Mouse (Mus musculus) olfactory bulb, adult 2 months (tissue): ENCODE data around the gene Mon2. TPM values are rescaled to one million over a fixed set of nuclear protein-coding genes. Genes with fewer than 3 reads are reported as not detected.
"Not testable (repeated sequence)": the region's sequence is repeated elsewhere in the genome, so short reads cannot be mapped to it uniquely, and the experiment has no call there.

Experiments
- H3K27ac ChIP-seq: fragments of 200-500 bp; 2 replicates; pipeline ENCODE4 v1.5.1; 2012; ENCODE audit warnings: low read depth, low read length; ENCODE audit not compliant: insufficient read depth
- H3K4me1 ChIP-seq: fragments of 200-500 bp; 2 replicates; pipeline ENCODE4 v1.6.1; 2012; ENCODE audit warnings: low read length; ENCODE audit not compliant: control insufficient read depth, insufficient read depth
- H3K4me3 ChIP-seq: fragments of 200-500 bp; 2 replicates; pipeline ENCODE4 v1.5.1; 2012; ENCODE audit warnings: mild to moderate bottlenecking, low read depth, low read length, moderate library complexity; ENCODE audit not compliant: insufficient read depth
- CTCF ChIP-seq: fragments of 200-500 bp; IDR thresholded peaks from 2 replicates; pipeline ENCODE4 v1.5.1; 2012; ENCODE audit warnings: low read depth, mild to moderate bottlenecking, low read length, moderate library complexity; ENCODE audit not compliant: insufficient read depth
- POLR2A ChIP-seq: fragments of 200-500 bp; IDR thresholded peaks from 2 replicates; pipeline ENCODE4 v1.6.1; 2012; ENCODE audit warnings: mild to moderate bottlenecking, low read depth, low read length, moderate library complexity; ENCODE audit not compliant: insufficient read depth
- WGBS: fragments of 180-500 bp; shearing (Covaris S2); methylation state at CpG from one replicate; pipeline ENCODE4 v1.1.7; 2018; 5-methylcytosine and 5-hydroxymethylcytosine counted together
- polyA plus RNA-seq: library from polyadenylated mRNA; stranded (reverse); fragments of >200 nt; gene quantifications from 2 replicates; pipeline ENCODE4 v1.2.4, GENCODE M21; 2012; ENCODE audit warnings: low replicate concordance; ENCODE audit not compliant: missing spikeins, insufficient read depth, insufficient read length

Gene Mon2
- polyA plus RNA-seq, 1 experiment = not detected

DNA sequence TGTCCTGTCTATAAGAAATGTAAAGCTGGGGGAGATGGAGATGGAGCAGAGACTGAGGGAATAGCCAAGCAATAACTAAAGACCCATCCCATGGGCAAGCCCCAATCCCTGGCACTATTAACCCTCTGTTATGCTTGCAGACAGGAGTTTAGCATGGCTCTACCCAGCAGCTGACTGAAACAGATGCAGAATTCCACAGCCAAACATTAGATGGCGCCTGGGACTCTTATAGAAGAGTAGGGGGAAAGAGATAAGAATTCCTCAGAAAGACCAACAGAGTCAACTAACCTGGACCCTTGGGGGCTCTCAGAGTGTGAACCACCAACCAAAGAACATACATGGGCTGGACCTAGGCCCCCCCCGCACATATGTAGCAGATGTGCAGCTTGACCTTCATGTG lies 36.4 kb downstream of the Mon2 start:
- 70% methylated on average over 2 of the region's 2 CpGs for WGBS
- H3K4me3 ChIP-seq = no peak overlapping the region
- TF ChIP-seq CTCF (no peak), POLR2A (no peak)
- H3K27ac ChIP-seq = no peak overlapping the region
- no peaks in the 10 kb centered on the region for H3K4me1 ChIP-seq

DNA sequence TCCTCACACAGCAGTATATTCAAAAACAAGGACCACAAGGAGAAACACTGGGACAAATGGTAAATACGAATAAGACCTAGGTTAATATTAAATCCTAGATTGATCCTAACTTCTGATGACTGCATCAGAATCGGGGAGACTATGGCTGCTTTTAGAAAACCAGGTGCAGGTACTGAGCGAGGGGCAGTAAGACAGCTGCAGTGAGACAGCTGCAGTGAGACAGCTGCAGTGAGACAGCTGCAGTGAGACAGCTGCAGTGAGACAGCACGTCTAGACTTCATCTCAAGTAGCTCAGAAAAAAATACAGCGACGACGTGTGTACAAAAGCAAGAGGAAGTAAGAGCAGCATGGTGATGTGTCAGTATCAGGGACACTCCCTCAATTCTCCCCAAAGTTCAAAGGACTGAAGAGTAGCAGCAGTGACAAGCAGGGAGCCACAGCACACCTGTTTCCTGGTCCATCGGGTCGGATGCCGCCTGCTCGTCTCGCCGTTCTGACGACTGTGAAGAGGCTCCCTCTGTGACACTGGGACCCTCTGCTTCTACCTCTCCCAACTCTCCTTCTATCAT lies 44.1 kb downstream of the Mon2 start:
- no peak for TF ChIP-seq CTCF
- TF ChIP-seq POLR2A = no peak
- Histone ChIP-seq H3K4me1 (no peaks in the 10 kb centered on the region), H3K4me3 (no peak overlapping the region), H3K27ac (no peak overlapping the region)
- WGBS = 84% methylated on average over 14 of the region's 14 CpGs

DNA sequence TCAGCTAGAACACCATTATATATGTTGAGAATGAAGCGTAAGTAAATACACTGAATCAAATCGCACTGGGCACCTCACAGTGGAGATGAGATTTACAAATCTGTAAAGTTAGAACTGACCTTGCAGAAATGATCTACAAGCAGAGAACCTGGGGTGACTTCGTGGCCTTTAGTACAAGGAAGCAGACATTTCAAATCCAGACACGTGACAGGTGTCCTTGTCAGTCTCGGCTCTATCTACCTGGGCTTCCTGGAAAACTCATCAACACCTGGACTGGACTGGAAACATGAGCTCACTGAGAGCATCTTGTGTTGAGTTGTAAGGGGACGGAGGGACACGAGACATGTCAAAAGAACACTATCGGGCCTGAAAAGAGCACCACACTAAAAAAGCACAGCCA lies 44.9 kb downstream of the Mon2 start:
- TF ChIP-seq POLR2A (no peak), CTCF (no peak)
- no peaks in the 10 kb centered on the region for H3K4me1 ChIP-seq
- H3K27ac ChIP-seq = no peak overlapping the region
- WGBS = 96% methylated on average over 8 of the region's 8 CpGs
- no peak overlapping the region for H3K4me3 ChIP-seq

DNA sequence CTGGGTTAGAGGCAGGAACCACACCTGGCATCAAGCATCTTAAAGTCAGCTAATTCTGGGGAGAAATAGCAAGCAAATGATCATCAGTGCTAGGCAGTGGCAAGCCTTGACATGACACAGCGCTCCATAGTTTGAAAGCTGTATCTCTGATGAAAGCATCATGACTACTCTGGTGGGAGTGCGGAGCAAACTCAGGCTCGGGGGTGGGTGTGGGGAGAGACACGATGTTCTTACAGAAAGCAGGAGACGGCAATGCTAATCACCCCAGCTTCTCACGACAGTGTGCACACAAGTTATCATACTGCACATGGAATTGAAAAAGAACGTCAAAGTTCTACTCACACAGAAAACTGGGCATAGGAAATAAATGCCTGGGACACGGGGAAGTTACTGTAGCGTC lies 45.7 kb downstream of the Mon2 start:
- 87% methylated on average over 9 of the region's 9 CpGs for WGBS
- Histone ChIP-seq H3K27ac (no peak overlapping the region), H3K4me1 (no peaks in the 10 kb centered on the region), H3K4me3 (no peak overlapping the region)
- no peak for TF ChIP-seq POLR2A
- TF ChIP-seq CTCF = no peak

DNA sequence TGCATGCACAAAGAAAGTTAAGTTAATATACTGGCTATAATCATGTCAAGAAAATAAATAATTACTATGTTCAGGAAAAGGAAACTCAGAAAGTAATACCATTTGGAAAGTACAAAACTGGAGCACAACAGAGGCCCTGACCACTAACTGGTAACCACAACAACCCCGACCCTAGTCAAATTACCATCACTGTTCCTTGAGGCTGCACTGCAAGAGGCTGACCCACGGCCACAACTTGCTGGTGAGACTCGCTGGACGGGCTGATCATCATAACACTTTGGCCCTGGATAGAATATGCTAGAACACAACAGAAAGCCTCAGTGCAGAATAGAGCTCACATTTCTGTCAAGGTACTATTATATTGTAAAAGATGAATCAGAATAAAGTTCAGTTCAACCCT lies 47.4 kb downstream of the Mon2 start:
- H3K4me1 ChIP-seq = no peaks in the 10 kb centered on the region
- no peak for TF ChIP-seq CTCF
- no peak for TF ChIP-seq POLR2A
- no peak overlapping the region for H3K4me3 ChIP-seq
- no peak overlapping the region for H3K27ac ChIP-seq
- WGBS = 95% methylated on average over 4 of the region's 4 CpGs

DNA sequence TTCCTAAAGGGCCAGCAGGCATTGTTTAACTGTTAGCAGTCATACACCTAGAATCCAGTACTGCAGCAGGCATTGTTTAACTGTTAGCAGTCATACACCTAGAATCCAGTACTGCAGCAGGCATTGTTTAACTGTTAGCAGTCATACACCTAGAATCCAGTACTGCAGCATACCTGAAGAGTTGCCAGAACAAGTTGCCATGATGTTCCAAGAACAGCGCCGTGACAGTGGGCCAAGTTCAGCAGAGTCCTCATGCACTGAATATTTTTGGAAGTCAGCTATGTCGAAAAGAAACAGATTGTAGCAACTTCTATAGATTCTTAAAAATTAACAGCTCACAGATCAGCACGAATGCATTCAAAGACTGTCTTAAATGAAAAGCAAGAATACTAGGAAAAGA lies 49.6 kb downstream of the Mon2 start:
- H3K27ac ChIP-seq, H3K4me1 ChIP-seq, H3K4me3 ChIP-seq: not testable (repeated sequence)
- WGBS = 90% methylated on average over 4 of the region's 4 CpGs

DNA sequence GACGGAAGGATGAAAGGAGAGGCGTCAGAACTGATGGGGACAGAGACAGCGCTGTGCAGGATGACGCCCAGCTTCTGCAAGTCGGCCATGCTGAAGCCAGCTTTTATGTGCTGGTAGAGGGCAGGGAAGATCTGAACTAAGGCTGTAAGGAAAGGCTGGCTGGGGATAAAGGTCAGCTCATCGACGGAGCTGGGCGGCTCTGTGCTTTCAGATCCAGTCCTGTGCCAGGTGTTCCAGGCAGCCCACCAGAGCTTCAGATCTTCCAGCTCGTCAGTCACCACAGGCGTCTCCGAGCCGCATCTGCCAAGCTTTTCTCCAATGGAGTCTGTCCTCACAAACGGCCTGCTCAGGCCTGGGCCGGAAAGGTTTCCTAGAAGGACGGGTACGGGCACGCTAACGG lies 62.9 kb downstream of the Mon2 start:
- Histone ChIP-seq H3K4me1 (no peaks in the 10 kb centered on the region), H3K27ac (no peak overlapping the region), H3K4me3 (no peak overlapping the region)
- 59% methylated on average over 18 of the region's 18 CpGs for WGBS
- no peak for TF ChIP-seq POLR2A
- TF ChIP-seq CTCF = no peak

DNA sequence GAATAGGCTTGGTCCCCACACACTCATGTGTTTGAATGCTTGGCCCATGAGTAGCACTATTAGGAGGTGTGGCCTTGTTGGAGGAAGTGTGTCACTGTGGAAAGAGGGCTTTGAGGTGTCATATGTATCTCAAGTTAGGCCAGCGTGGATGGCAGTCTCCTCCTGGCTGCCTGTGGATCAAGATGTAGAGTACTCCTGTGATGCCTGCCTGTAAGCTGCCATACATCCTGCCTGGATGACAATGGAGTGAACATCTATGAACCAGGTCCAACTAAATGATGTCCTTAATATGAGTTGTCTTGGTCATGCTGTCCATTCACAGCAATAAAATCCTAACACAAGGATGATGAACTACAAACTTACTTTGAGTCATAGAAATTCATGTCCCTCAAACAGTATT lies 64.9 kb downstream of the Mon2 start:
- Histone ChIP-seq H3K27ac (no peak overlapping the region), H3K4me1 (no peaks in the 10 kb centered on the region), H3K4me3 (no peak overlapping the region)
- TF ChIP-seq CTCF = no peak
- no peak for TF ChIP-seq POLR2A
- WGBS = 82% methylated on average over 1 of the region's 1 CpGs

DNA sequence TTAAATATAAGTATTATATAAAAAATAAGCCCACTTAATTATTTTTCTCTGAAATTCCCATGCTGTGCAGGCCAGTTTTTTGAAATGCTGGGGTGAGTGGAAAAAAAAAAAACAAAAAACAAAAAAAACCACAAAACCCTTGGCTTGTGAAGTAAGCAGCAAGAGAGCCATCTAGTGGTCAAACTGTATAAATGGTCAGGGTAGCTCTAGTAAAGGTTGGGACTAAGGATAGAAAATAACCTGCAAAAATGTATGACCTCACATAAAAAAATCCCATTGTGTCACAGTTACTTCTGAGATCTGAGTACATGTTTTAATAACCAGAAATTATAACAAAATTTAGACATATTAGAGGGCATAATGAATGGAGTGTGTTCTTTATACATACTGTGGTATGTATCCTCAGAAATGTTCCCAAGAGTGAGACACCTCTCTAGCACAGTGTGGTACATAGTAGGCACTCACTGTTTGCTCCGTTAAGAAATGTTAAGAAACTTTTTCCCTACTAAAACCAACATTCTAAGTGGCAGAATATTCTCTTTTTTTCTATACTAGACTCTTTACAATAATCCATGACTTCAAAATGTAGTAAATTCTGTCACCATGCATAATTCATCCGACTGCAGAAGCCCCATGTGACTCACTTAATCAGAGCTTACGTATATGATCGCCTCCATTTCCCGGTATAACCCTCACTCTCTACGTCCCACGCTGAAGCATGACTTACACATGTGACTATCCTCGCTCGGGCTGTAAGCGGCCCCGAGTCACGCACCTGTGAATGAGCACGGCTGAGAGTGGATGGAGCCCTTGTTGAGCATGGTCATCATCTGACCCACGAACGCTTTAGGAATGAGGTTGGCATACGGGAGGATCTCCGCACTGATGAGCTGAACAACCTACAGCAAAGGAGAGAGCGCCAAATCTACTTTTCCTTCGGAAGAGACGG lies 70.8 kb downstream of the Mon2 start:
- Histone ChIP-seq H3K4me1 (no peaks in the 10 kb centered on the region), H3K4me3 (no peak overlapping the region), H3K27ac (no peak overlapping the region)
- TF ChIP-seq POLR2A (no peak), CTCF (no peak)
- WGBS = 88% methylated on average over 20 of the region's 20 CpGs
